Mouse (Mus musculus) limb, embryonic 13.5 days (tissue): ENCODE measurements around the gene Ino80d. TPM values are rescaled to one million over a fixed set of nuclear protein-coding genes. Genes with fewer than 3 reads are reported as not detected.
A peak's percentile ranks its signal among the peaks of the same experiment; 100 is the strongest.

Experiments
- ATAC-seq: fragments of 200-750 bp; cut with Nextera tagmentation; 2 replicates; pipeline ENCODE4 v1.8.0; 2017; ENCODE audit warnings: low read depth, moderate number of reproducible peaks, moderate TSS enrichment; ENCODE audit not compliant: low FRiP score
- H3K27ac ChIP-seq: fragments of 300-500 bp; sonication (generic); 2 replicates; pipeline ENCODE4 v1.5.1; 2015; ENCODE audit warnings: inconsistent platforms, mild to moderate bottlenecking, moderate library complexity
- H3K27me3 ChIP-seq: fragments of 300-500 bp; sonication (generic); 2 replicates; pipeline ENCODE4 v1.6.1; 2015; ENCODE audit warnings: mild to moderate bottlenecking, inconsistent platforms
- H3K36me3 ChIP-seq: fragments of 300-500 bp; sonication (generic); 2 replicates; pipeline ENCODE4 v1.6.1; 2015; ENCODE audit warnings: inconsistent platforms, mild to moderate bottlenecking, moderate library complexity
- H3K4me1 ChIP-seq: fragments of 300-500 bp; sonication (generic); 2 replicates; pipeline ENCODE4 v1.6.1; 2015; ENCODE audit warnings: inconsistent platforms
- H3K4me2 ChIP-seq: fragments of 300-500 bp; sonication (generic); replicated peaks from 2 replicates; pipeline ENCODE4 v1.6.1; 2015; ENCODE audit warnings: inconsistent platforms, mild to moderate bottlenecking, moderate library complexity
- H3K4me3 ChIP-seq: fragments of 300-500 bp; sonication (generic); 2 replicates; pipeline ENCODE4 v1.5.1; 2015; ENCODE audit warnings: moderate library complexity, mild to moderate bottlenecking, inconsistent platforms
- H3K9ac ChIP-seq: fragments of 300-500 bp; sonication (generic); 2 replicates; pipeline ENCODE4 v1.6.1; 2015; ENCODE audit warnings: mild to moderate bottlenecking, inconsistent platforms
- H3K9me3 ChIP-seq: fragments of 300-500 bp; sonication (generic); 2 replicates; pipeline ENCODE4 v1.6.1; 2016; ENCODE audit warnings: inconsistent platforms
- WGBS: fragments of 180-500 bp; shearing (Covaris S2); methylation state at CpG from one replicate; pipeline ENCODE4 v1.1.7; 2015; 5-methylcytosine and 5-hydroxymethylcytosine counted together
- polyA plus RNA-seq: library from polyadenylated mRNA; unstranded; fragments of >200 nt; fragmentation: Nextera tagmentation; extraction: Ambion mirVana; gene quantifications from 2 replicates; pipeline ENCODE4 v1.2.1, GENCODE M21; 2015

Gene Ino80d
- polyA plus RNA-seq, 1 experiment from 2014 or later = 9.7 TPM

DNA sequence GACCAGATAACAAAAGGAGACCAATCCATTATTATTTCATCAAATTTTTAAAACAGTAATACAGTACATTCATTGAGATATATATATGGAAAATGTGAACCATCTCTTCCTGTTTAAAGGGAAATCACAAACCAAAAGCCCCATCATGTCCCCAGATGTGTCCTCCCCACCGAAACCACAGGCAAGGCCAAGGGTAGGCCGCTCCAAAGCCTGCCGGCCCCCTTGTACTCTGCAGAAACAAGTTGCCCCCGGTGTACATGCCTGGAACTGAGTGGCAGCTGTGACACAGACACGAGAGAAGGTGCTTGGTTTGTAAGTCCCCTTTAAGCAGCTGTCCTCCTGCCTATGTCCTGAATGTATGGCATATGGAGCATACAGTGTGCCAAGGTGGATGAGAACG lies 66.5 kb downstream of the Ino80d start:
- Histone ChIP-seq H3K4me1 (no peaks in the 10 kb centered on the region), H3K9ac (no peak overlapping the region), H3K27ac (no peak overlapping the region), H3K4me3 (no peak overlapping the region), H3K4me2 (no peak overlapping the region), H3K36me3 (peaks cover 29% of the 10 kb centered on the region), H3K27me3 (no peaks in the 10 kb centered on the region), H3K9me3 (no peaks in the 10 kb centered on the region)
- ATAC-seq = no peak
- 84% methylated on average over 6 of the region's 6 CpGs for WGBS

- Histone ChIP-seq H3K27ac (no peak overlapping the region), H3K9me3 (no peaks in the 10 kb centered on the region), H3K9ac (no peak overlapping the region), H3K27me3 (no peaks in the 10 kb centered on the region), H3K4me1 (no peaks in the 10 kb centered on the region), H3K36me3 (no peaks in the 10 kb centered on the region), H3K4me2 (no peak overlapping the region), H3K4me3 (no peak overlapping the region)
- 83% methylated on average over 3 of the region's 3 CpGs for WGBS
- ATAC-seq = no peak
These were observed 81.5 kb downstream of the Ino80d start for GRCm38 (mm10) chr1:63032929-63033328.

DNA sequence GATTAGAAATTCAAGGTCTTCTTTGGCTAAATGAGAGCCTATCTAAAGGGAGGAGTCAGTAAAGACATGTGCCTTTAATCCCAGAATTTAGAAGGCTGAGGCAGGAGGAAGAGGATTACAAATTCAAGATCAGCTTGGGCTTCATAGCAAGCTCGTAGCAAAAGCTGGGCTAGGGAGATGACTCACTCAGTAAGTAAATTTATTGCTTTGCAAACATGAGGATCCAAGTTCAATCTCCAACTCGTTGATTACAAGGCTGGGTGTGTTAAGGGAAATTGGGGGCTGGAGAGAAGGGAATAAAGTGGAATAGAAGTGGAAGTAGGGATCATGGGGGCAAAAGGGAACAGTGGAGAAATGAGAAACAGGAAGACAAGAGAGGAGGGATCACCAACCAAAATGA lies 94.6 kb downstream of the Ino80d start:
- H3K4me2 ChIP-seq = no peak overlapping the region
- no peak overlapping the region for H3K9ac ChIP-seq
- H3K4me3 ChIP-seq = no peak overlapping the region
- H3K4me1 ChIP-seq = no peaks in the 10 kb centered on the region
- no peaks in the 10 kb centered on the region for H3K27me3 ChIP-seq
- no peak for ATAC-seq
- no peak overlapping the region for H3K27ac ChIP-seq
- H3K9me3 ChIP-seq = no peaks in the 10 kb centered on the region
- WGBS = 51% methylated on average over 2 of the region's 2 CpGs
- no peaks in the 10 kb centered on the region for H3K36me3 ChIP-seq

DNA sequence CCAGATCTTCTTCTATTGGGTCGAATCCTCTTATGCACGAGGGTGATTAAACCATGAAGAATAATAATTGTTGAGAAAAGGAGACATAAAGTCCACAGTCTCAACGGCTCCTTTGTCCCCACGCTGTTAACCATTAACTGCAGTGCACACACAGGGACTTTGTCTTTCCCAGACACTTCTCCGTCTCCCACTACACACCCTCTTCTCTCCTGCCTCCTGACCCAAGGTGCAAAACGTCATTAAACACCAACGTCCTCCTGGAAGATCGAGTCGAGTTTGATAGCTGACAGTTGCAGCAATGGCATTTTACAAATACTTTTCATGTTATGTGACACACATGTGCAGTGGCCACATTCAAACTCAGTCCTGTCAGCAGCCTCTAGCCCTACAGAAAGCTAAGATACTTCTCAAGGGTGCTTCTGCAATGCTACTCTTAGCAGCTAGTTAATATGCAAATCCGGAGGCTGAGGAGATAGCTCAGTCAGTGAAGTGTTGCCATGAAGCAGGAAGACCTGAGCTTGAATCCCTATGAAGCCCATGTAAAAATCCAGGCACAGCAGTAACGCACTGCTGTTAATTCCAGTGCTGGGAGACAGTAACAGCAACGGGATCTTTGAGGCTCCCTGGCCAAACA lies 109.3 kb downstream of the Ino80d start:
- no peak for ATAC-seq
- 59% methylated on average over 12 of the region's 12 CpGs for WGBS
- no peaks in the 10 kb centered on the region for H3K9me3 ChIP-seq
- H3K36me3 ChIP-seq = no peaks in the 10 kb centered on the region
- H3K4me2 ChIP-seq = no peak overlapping the region
- no peak overlapping the region for H3K27ac ChIP-seq
- H3K27me3 ChIP-seq = no peaks in the 10 kb centered on the region
- H3K4me3 ChIP-seq = no peak overlapping the region
- no peak overlapping the region for H3K9ac ChIP-seq
- H3K4me1 ChIP-seq = no peaks in the 10 kb centered on the region

DNA sequence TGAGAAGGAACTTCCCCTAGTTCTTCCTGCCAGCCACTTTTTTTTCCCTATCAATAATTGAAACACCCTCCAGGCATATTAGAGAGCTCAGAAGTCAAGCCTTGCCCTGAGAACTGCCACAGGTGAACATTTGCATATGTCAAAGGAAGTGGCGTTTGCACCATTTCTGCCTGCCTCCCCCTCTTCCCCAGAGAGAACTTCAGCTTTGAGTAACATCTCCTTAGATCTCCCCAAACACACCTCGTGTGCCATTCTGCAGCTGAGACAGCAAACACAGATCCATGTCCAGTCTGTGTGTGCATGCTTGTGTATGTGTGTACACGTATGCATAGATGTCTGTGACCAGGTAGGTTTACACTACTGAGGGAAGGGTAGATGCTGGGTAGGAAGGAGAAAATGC lies 112.6 kb downstream of the Ino80d start:
- Histone ChIP-seq H3K36me3 (no peaks in the 10 kb centered on the region), H3K4me1 (no peaks in the 10 kb centered on the region), H3K27ac (no peak overlapping the region), H3K4me2 (no peak overlapping the region), H3K9ac (no peak overlapping the region), H3K27me3 (no peaks in the 10 kb centered on the region), H3K4me3 (no peak overlapping the region), H3K9me3 (no peaks in the 10 kb centered on the region)
- ATAC-seq = no peak
- 77% methylated on average over 3 of the region's 3 CpGs for WGBS

DNA sequence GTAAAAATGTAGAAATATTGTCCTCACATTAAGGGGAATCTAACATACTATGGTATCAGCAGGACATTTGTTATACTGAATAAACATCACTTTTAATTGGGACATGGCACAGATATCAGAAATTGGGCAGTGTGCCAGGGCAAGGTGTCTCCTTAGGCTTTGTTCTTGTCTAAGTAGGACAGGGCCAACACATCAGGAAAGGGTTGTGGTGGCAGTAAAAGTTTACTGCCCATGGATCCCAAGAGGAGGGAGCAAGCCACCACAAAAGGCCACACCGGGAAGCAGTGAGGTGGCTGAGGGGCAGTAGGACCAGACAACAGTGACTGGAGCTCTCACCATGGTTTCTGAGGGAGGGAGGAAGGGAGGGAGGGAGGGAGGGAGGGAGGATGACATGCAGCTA lies 121.1 kb downstream of the Ino80d start:
- no peak for ATAC-seq
- Histone ChIP-seq H3K9ac (no peak overlapping the region), H3K27ac (no peak overlapping the region), H3K27me3 (no peaks in the 10 kb centered on the region), H3K36me3 (no peaks in the 10 kb centered on the region), H3K4me1 (no peaks in the 10 kb centered on the region), H3K9me3 (no peaks in the 10 kb centered on the region), H3K4me3 (no peak overlapping the region), H3K4me2 (no peak overlapping the region)
- WGBS = 10% methylated on average over 1 of the region's 1 CpGs

DNA sequence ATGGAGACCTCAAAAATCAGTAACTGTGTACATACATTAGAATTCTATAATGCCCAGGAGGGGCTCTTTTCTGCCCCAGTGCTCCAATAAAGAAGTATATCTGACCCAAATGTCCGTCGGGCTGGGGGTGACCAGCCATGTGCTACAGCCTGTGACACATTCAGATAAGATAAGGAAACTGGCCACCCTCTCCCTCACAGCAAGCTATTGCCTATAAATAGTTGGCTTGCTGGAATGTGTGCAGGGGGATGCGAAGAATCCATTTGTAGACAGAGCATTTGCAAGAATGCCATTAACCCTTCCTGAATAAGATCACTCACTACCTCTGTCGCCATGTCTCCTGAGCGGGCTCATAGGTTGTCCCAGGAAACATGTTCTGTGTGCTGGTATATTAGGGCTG lies 121.8 kb downstream of the Ino80d start:
- no peaks in the 10 kb centered on the region for H3K4me1 ChIP-seq

GRCm38 (mm10) chr1:62991021-62991420 lies 123.4 kb downstream of the Ino80d start:
- Histone ChIP-seq H3K27me3 (no peaks in the 10 kb centered on the region), H3K4me2 (no peak overlapping the region), H3K9ac (no peak overlapping the region), H3K4me1 (no peaks in the 10 kb centered on the region), H3K4me3 (no peak overlapping the region), H3K9me3 (no peaks in the 10 kb centered on the region), H3K36me3 (no peaks in the 10 kb centered on the region), H3K27ac (no peak overlapping the region)
- ATAC-seq = no peak
- 79% methylated on average over 10 of the region's 10 CpGs for WGBS

More for the DNA sequence above, 121.8 kb downstream of the Ino80d start:
- H3K27ac ChIP-seq = no peak overlapping the region
- no peak for ATAC-seq
- no peak overlapping the region for H3K9ac ChIP-seq
- no peaks in the 10 kb centered on the region for H3K36me3 ChIP-seq
- H3K9me3 ChIP-seq = no peaks in the 10 kb centered on the region
- no peaks in the 10 kb centered on the region for H3K27me3 ChIP-seq
- WGBS = 76% methylated on average over 5 of the region's 5 CpGs
- H3K4me3 ChIP-seq = no peak overlapping the region
- H3K4me2 ChIP-seq = no peak overlapping the region

GRCm38 (mm10) chr1:62987561-62987960 lies 126.9 kb downstream of the Ino80d start:
- H3K4me2 ChIP-seq = no peak overlapping the region
- H3K9me3 ChIP-seq = no peaks in the 10 kb centered on the region
- 0 out of 2 replicates have a peak, but pooled peaks cover 3% of the 10 kb centered on the region for H3K27me3 ChIP-seq
- ATAC-seq = no peak
- 76% methylated on average over 2 of the region's 2 CpGs for WGBS
- no peak overlapping the region for H3K27ac ChIP-seq
- no peaks in the 10 kb centered on the region for H3K36me3 ChIP-seq
- no peaks in the 10 kb centered on the region for H3K4me1 ChIP-seq
- H3K4me3 ChIP-seq = no peak overlapping the region
- H3K9ac ChIP-seq = no peak overlapping the region

- Histone ChIP-seq H3K9me3 (no peaks in the 10 kb centered on the region), H3K4me2 (peak overlapping the region; percentile 41; the same call in 1 of the 2 replicates), H3K9ac (no peak overlapping the region), H3K36me3 (no peaks in the 10 kb centered on the region), H3K4me3 (no peak overlapping the region), H3K27me3 (0 out of 2 replicates have a peak, but pooled peaks cover 3% of the 10 kb centered on the region), H3K27ac (no peak overlapping the region), H3K4me1 (no peaks in the 10 kb centered on the region)
- no peak for ATAC-seq
- 24% methylated on average over 7 of the region's 7 CpGs for WGBS
These were observed 128.2 kb downstream of the Ino80d start for GRCm38 (mm10) chr1:62986267-62986666.

GRCm38 (mm10) chr1:62984566-62984965 lies 129.9 kb downstream of the Ino80d start:
- peak overlapping the region; percentile 25 for H3K4me3 ChIP-seq
- H3K36me3 ChIP-seq = no peaks in the 10 kb centered on the region
- no peaks in the 10 kb centered on the region for H3K9me3 ChIP-seq
- 0 out of 2 replicates have a peak, but pooled peaks cover 3% of the 10 kb centered on the region for H3K27me3 ChIP-seq
- H3K27ac ChIP-seq = no peak overlapping the region
- peak overlapping the region; percentile 45 for H3K4me2 ChIP-seq
- 34% methylated on average over 11 of the region's 11 CpGs for WGBS
- no peak for ATAC-seq
- H3K9ac ChIP-seq = no peak overlapping the region
- H3K4me1 ChIP-seq = no peaks in the 10 kb centered on the region

DNA sequence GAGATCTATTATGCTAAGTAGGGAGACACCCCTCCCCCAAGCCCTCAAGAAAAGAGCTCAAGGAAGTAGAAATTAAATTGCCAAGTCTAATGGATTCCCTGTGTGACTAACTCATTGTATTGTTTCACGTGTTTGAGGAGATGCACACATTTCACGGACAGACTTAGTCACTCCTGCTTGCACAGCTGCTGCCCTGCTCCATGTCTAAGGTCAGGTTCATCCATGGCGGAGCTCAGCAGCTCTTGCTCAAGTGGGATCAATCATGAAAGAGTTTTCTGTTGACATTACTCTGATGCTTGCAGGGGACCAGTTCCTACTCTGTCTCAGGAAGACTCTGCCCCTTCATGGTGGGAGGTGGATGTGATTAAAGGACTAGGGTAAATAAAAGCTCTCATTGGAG lies 137.7 kb downstream of the Ino80d start:
- Histone ChIP-seq H3K27ac (no peak overlapping the region), H3K4me2 (no peak overlapping the region), H3K36me3 (no peaks in the 10 kb centered on the region), H3K4me3 (no peak overlapping the region), H3K27me3 (no peaks in the 10 kb centered on the region), H3K9me3 (no peaks in the 10 kb centered on the region), H3K9ac (no peak overlapping the region), H3K4me1 (no peaks in the 10 kb centered on the region)
- 79% methylated on average over 3 of the region's 3 CpGs for WGBS
- ATAC-seq = no peak

DNA sequence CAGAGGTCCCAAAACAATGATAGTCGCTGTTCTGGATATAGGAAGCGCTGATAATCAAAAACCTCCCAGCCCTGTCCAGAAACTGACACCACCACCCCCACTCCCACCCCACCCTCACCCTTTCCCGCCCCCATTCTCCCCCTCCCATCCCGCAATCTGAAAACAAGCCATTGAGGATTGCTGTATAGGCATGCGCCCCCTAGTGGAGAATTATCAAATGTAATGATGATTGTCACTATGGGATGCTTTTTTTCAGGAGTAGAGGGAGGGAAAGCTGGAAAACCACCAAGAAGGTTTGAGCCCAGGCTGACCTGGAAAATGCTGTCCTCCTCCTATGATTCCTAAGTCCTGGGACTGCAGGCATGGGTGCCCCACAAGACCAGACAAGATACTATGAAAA lies 147.6 kb downstream of the Ino80d start:
- Histone ChIP-seq H3K27ac (no peak overlapping the region), H3K36me3 (no peaks in the 10 kb centered on the region), H3K9me3 (no peaks in the 10 kb centered on the region), H3K4me1 (peaks cover 36% of the 10 kb centered on the region), H3K9ac (no peak overlapping the region), H3K4me2 (no peak overlapping the region), H3K27me3 (0 out of 2 replicates have a peak, but pooled peaks cover 2% of the 10 kb centered on the region), H3K4me3 (no peak overlapping the region)
- ATAC-seq = no peak
- 21% methylated on average over 5 of the region's 5 CpGs for WGBS
